ENCODE assay signal across 26 mouse cellular contexts in the genomic region with DNA sequence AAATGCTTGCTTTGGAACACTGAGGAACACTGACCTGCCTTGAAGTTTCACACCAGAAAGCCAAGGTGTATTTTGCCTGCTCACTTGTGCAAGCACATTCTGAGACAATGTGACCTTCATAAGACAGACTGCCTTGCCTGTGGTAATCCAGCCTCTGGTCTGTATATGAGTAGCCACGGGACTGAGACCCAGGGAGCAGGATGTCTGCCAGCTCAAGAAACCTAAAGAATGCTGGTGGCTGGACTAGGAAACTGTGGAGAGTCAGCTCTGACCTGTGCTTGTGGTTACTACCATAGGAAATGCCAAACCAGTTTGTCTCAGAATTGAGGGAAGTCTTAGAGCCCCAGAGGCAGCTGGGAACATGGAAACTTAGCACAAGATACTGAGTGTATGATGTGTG. TPM values are rescaled to one million over a fixed set of nuclear protein-coding genes. Genes with fewer than 3 reads are reported as not detected.
DNase-seq lines count a peak whose midpoint lies in the region; ATAC-seq and TF ChIP-seq lines count a peak whose summit lies in the region.
"Had no signal": no experiment of that assay in that cellular context is flagged by ENCODE, and none has a peak within 500 bp of the region (broad histone marks: within the 10 kb centered on the region; RNA-seq: fewer than 3 reads in every experiment).

No protein-coding gene starts in this region.

- H3K36me3 ChIP-seq in heart, embryonic 15.5 days, result peaks cover 35% of the 10 kb centered on the region
- peaks cover 43% of the 10 kb centered on the region for H3K36me3 ChIP-seq in kidney, postnatal 0 days (ENCODE audit: insufficient read depth, low read length)
- H3K36me3 ChIP-seq in kidney, embryonic 15.5 days, result peaks cover 81% of the 10 kb centered on the region
- H3K36me3 ChIP-seq in hindbrain, postnatal 0 days (ENCODE audit: insufficient read depth, low read length), result peaks cover 22% of the 10 kb centered on the region

- 0 out of 2 replicates have a peak overlapping the region, but pooled peaks have one; percentile 26 for H3K27ac ChIP-seq in cerebellum, adult 2 months (ENCODE audit: insufficient read depth, low read length)
- peak overlapping the region; percentile 78 for H3K27ac ChIP-seq in heart, embryonic 15.5 days
- H3K27ac ChIP-seq in kidney, postnatal 0 days, result 0 out of 2 replicates have a peak overlapping the region, but pooled peaks have one; percentile 8
- no peak overlapping the region for H3K27ac ChIP-seq in kidney, embryonic 15.5 days
- H3K27ac ChIP-seq in hindbrain, postnatal 0 days, result no peak overlapping the region
- H3K27ac ChIP-seq: embryonic facial prominence, embryonic 13.5 days; forebrain, embryonic 10.5 days; hindbrain, embryonic 12.5 days had no signal

- H3K9ac ChIP-seq in heart, embryonic 15.5 days, result no peak overlapping the region
- no peak overlapping the region for H3K9ac ChIP-seq in kidney, postnatal 0 days (ENCODE audit: low read depth, low read length)
- no peak overlapping the region for H3K9ac ChIP-seq in kidney, embryonic 15.5 days
- no peak overlapping the region for H3K9ac ChIP-seq in hindbrain, postnatal 0 days (replicated peaks; ENCODE audit: low read length)
- H3K9ac ChIP-seq: embryonic facial prominence, embryonic 13.5 days; hindbrain, embryonic 12.5 days had no signal

- no peaks in the 10 kb centered on the region for H3K9me3 ChIP-seq in heart, embryonic 15.5 days (replicated peaks)
- H3K9me3 ChIP-seq in kidney, postnatal 0 days (replicated peaks; ENCODE audit: low read length), result no peaks in the 10 kb centered on the region
- H3K9me3 ChIP-seq in kidney, embryonic 15.5 days (replicated peaks), result no peaks in the 10 kb centered on the region
- H3K9me3 ChIP-seq in hindbrain, postnatal 0 days (ENCODE audit: low read length), result no peaks in the 10 kb centered on the region
- H3K9me3 ChIP-seq: G1E; hindbrain, embryonic 12.5 days had no signal

- no peaks in the 10 kb centered on the region for H3K27me3 ChIP-seq in cerebellum, adult 2 months (ENCODE audit: control insufficient read depth, insufficient read depth, low read length)
- H3K27me3 ChIP-seq in heart, embryonic 15.5 days, result peaks cover 4% of the 10 kb centered on the region; the same call in 1 of the 2 replicates
- H3K27me3 ChIP-seq in kidney, postnatal 0 days (ENCODE audit: insufficient read depth, low read length), result no peaks in the 10 kb centered on the region
- H3K27me3 ChIP-seq in kidney, embryonic 15.5 days, result no peaks in the 10 kb centered on the region
- H3K27me3 ChIP-seq in hindbrain, postnatal 0 days (ENCODE audit: insufficient read depth, low read length), result no peaks in the 10 kb centered on the region
- H3K27me3 ChIP-seq: embryonic facial prominence, embryonic 13.5 days had no signal

- no peak for DNase-seq in cerebellum, adult 2 months
- DNase-seq in cerebellum, postnatal 25 days, result no peak
- DNase-seq in heart, adult 8-10 months (ENCODE audit: low spot score), result no peak
- no peak for DNase-seq in kidney, postnatal 0 days (ENCODE audit: low spot score)
- DNase-seq in fibroblast of lung, adult 2 months (ENCODE audit: low read depth), result peak; percentile 90
- no peak for DNase-seq in hindbrain, postnatal 0 days (ENCODE audit: low spot score)
- DNase-seq: adrenal gland, postnatal 14 days; cerebellum, postnatal 10 days; gastrocnemius, adult 2 months; gastrocnemius, postnatal 25 days; heart, postnatal 4 days; kidney, adult 18-20 months; kidney, postnatal 10 days had no signal

- no peak for TF ChIP-seq CTCF in cerebellum, adult 2 months (IDR thresholded peaks at IDR 0.05; ENCODE audit: borderline replicate concordance, insufficient read depth, low read depth, low read length)
- TF ChIP-seq CTCF in kidney, postnatal 0 days (IDR thresholded peaks at IDR 0.05; ENCODE audit: low read depth), result no peak
- TF ChIP-seq CTCF in hindbrain, postnatal 0 days (IDR thresholded peaks at IDR 0.05; ENCODE audit: low read depth), result no peak

- H3K4me3 ChIP-seq in cerebellum, adult 2 months (replicated peaks; ENCODE audit: insufficient read depth, low read depth, low read length), result no peak overlapping the region
- H3K4me3 ChIP-seq in heart, embryonic 15.5 days, result no peak overlapping the region
- H3K4me3 ChIP-seq in kidney, postnatal 0 days (replicated peaks; ENCODE audit: low read depth, low read length), result no peak overlapping the region
- no peak overlapping the region for H3K4me3 ChIP-seq in kidney, embryonic 15.5 days (replicated peaks)
- no peak overlapping the region for H3K4me3 ChIP-seq in hindbrain, postnatal 0 days (ENCODE audit: low read length)
- H3K4me3 ChIP-seq: embryonic facial prominence, embryonic 13.5 days; forebrain, embryonic 10.5 days; gastrocnemius, adult 2 months; hindbrain, embryonic 12.5 days had no signal

- ATAC-seq in heart, embryonic 15.5 days (replicated peaks; ENCODE audit: insufficient number of reproducible peaks, insufficient read depth, low FRiP score, low read depth), result no peak
- no peak for ATAC-seq in kidney, postnatal 0 days (replicated peaks; ENCODE audit: low FRiP score, low read depth)
- no peak for ATAC-seq in kidney, embryonic 15.5 days (replicated peaks; ENCODE audit: low FRiP score)
- ATAC-seq in hindbrain, postnatal 0 days, result no peak
- ATAC-seq: activated CD4-positive, CD25-positive, alpha-beta regulatory T cell, adult 4 months; forebrain, embryonic 14.5 days; hindbrain, embryonic 16.5 days had no signal

- H3K4me2 ChIP-seq in heart, embryonic 15.5 days, result no peak overlapping the region
- no peak overlapping the region for H3K4me2 ChIP-seq in kidney, postnatal 0 days (ENCODE audit: low read length)
- no peak overlapping the region for H3K4me2 ChIP-seq in kidney, embryonic 15.5 days
- no peak overlapping the region for H3K4me2 ChIP-seq in hindbrain, postnatal 0 days (ENCODE audit: low read depth, low read length)
- H3K4me2 ChIP-seq: embryonic facial prominence, embryonic 13.5 days; hindbrain, embryonic 12.5 days had no signal

- peaks cover 22% of the 10 kb centered on the region for H3K4me1 ChIP-seq in cerebellum, adult 2 months (ENCODE audit: control insufficient read depth, insufficient read depth, low read length)
- peaks cover 18% of the 10 kb centered on the region for H3K4me1 ChIP-seq in heart, embryonic 15.5 days (replicated peaks)
- no peaks in the 10 kb centered on the region for H3K4me1 ChIP-seq in kidney, postnatal 0 days (replicated peaks; ENCODE audit: insufficient read depth, low read length)
- H3K4me1 ChIP-seq in kidney, embryonic 15.5 days, result peaks cover 3% of the 10 kb centered on the region; the same call in 1 of the 2 replicates
- H3K4me1 ChIP-seq in hindbrain, postnatal 0 days (ENCODE audit: insufficient read depth, low read length), result no peaks in the 10 kb centered on the region
- H3K4me1 ChIP-seq: embryonic facial prominence, embryonic 13.5 days; hindbrain, embryonic 12.5 days had no signal

- TF ChIP-seq POLR2A in cerebellum, adult 2 months (IDR thresholded peaks at IDR 0.05; ENCODE audit: borderline replicate concordance, insufficient read depth, low read length), result no peak

- 68% methylated on average over 1 of the region's 1 CpGs for WGBS in cerebellum, adult 2 months
- WGBS in heart, embryonic 15.5 days, result 55% methylated on average over 1 of the region's 1 CpGs
- WGBS in kidney, postnatal 0 days, result 93% methylated on average over 1 of the region's 1 CpGs
- WGBS in kidney, embryonic 15.5 days, result 93% methylated on average over 1 of the region's 1 CpGs
- WGBS in hindbrain, postnatal 0 days, result 91% methylated on average over 1 of the region's 1 CpGs

RNA-seq across cellular contexts. Expression of gene Galp, which starts 11.5 kb away (rescaled TPM):
- polyA plus RNA-seq in cerebellum, adult 2 months (2012; rRNA removed), result not detected in 2 replicates
- polyA plus RNA-seq in heart, embryonic 15.5 days (2015; fragmentation: Nextera tagmentation; extraction: Ambion mirVana), result not detected in 2 replicates
- not detected for total RNA-seq in heart, adult 8-10 months (2022)
- not detected in 2 replicates for polyA plus RNA-seq in kidney, postnatal 0 days (2015; fragmentation: Nextera tagmentation; extraction: Ambion mirVana)
- polyA plus RNA-seq in kidney, embryonic 15.5 days (2015; fragmentation: Nextera tagmentation; extraction: Ambion mirVana), result not detected in 2 replicates
- not detected in 2 replicates for total RNA-seq in hindbrain, postnatal 0 days (2014; rRNA removed)
- polyA plus RNA-seq in hindbrain, postnatal 0 days (2015; fragmentation: Nextera tagmentation; extraction: Ambion mirVana), result not detected in 2 replicates
- total RNA-seq: adrenal gland, adult 18-20 months; adrenal gland, postnatal 14 days; G1E; gastrocnemius, adult 2 months; gastrocnemius, postnatal 25 days; granulocyte monocyte progenitor cell, adult 5-6 weeks; heart, postnatal 4 days had no signal
- polyA plus RNA-seq: activated CD4-positive, CD25-positive, alpha-beta regulatory T cell, adult 4 months; embryonic facial prominence, embryonic 13.5 days; forebrain, embryonic 10.5 days; forebrain, embryonic 14.5 days; G1E; heart, embryonic 14.5 days; hindbrain, embryonic 12.5 days; hindbrain, embryonic 16.5 days; intestine, embryonic 14.5 days had no signal

RNA-seq across cellular contexts. Expression of gene Zfp444, which starts 13.4 kb away (rescaled TPM):
- polyA plus RNA-seq in cerebellum, adult 2 months (2012; rRNA removed), result 52.0 and 52.2 TPM in 2 replicates
- polyA plus RNA-seq in heart, embryonic 15.5 days (2015; fragmentation: Nextera tagmentation; extraction: Ambion mirVana), result 29.9 and 38.5 TPM in 2 replicates
- total RNA-seq in heart, adult 8-10 months (2022), result 10 to 100 TPM in 2 of 4 experiments, 1 to 10 TPM in 2; 7.0 to 10.3 (median 9.9) TPM
- 66.2 and 66.3 TPM in 2 replicates for polyA plus RNA-seq in kidney, postnatal 0 days (2015; fragmentation: Nextera tagmentation; extraction: Ambion mirVana)
- 65.5 and 71.4 TPM in 2 replicates for polyA plus RNA-seq in kidney, embryonic 15.5 days (2015; fragmentation: Nextera tagmentation; extraction: Ambion mirVana)
- total RNA-seq in hindbrain, postnatal 0 days (2014; rRNA removed), result 84.3 and 105 TPM in 2 replicates
- 69.2 and 70.5 TPM in 2 replicates for polyA plus RNA-seq in hindbrain, postnatal 0 days (2015; fragmentation: Nextera tagmentation; extraction: Ambion mirVana)

RNA-seq across cellular contexts. Expression of gene Zfp787, which starts 29.6 kb away (rescaled TPM):
- polyA plus RNA-seq in cerebellum, adult 2 months (2012; rRNA removed), result 45.2 and 45.9 TPM in 2 replicates
- polyA plus RNA-seq in heart, embryonic 15.5 days (2015; fragmentation: Nextera tagmentation; extraction: Ambion mirVana), result 19.8 and 25.2 TPM in 2 replicates
- 10 to 100 TPM; 24.7 to 29.4 (median 28.0) TPM for total RNA-seq in heart, adult 8-10 months (2022)
- polyA plus RNA-seq in kidney, postnatal 0 days (2015; fragmentation: Nextera tagmentation; extraction: Ambion mirVana), result 60.1 and 72.0 TPM in 2 replicates
- 30.7 and 31.9 TPM in 2 replicates for polyA plus RNA-seq in kidney, embryonic 15.5 days (2015; fragmentation: Nextera tagmentation; extraction: Ambion mirVana)
- total RNA-seq in hindbrain, postnatal 0 days (2014; rRNA removed), result 71.0 and 85.9 TPM in 2 replicates
- polyA plus RNA-seq in hindbrain, postnatal 0 days (2015; fragmentation: Nextera tagmentation; extraction: Ambion mirVana), result 53.9 and 61.4 TPM in 2 replicates

RNA-seq across cellular contexts. Expression of gene Zscan5b, which starts 36.7 kb away (rescaled TPM):
- polyA plus RNA-seq in cerebellum, adult 2 months (2012; rRNA removed), result not detected in 2 replicates
- not detected in 2 replicates for polyA plus RNA-seq in heart, embryonic 15.5 days (2015; fragmentation: Nextera tagmentation; extraction: Ambion mirVana)
- total RNA-seq in heart, adult 8-10 months (2022), result not detected
- not detected in 2 replicates for polyA plus RNA-seq in kidney, postnatal 0 days (2015; fragmentation: Nextera tagmentation; extraction: Ambion mirVana)
- polyA plus RNA-seq in kidney, embryonic 15.5 days (2015; fragmentation: Nextera tagmentation; extraction: Ambion mirVana), result not detected in 2 replicates
- not detected in 2 replicates for total RNA-seq in hindbrain, postnatal 0 days (2014; rRNA removed)
- not detected in 2 replicates for polyA plus RNA-seq in hindbrain, postnatal 0 days (2015; fragmentation: Nextera tagmentation; extraction: Ambion mirVana)
- total RNA-seq: adrenal gland, adult 18-20 months; adrenal gland, postnatal 14 days; G1E; gastrocnemius, adult 2 months; gastrocnemius, postnatal 25 days; granulocyte monocyte progenitor cell, adult 5-6 weeks; heart, postnatal 4 days had no signal
- polyA plus RNA-seq: activated CD4-positive, CD25-positive, alpha-beta regulatory T cell, adult 4 months; embryonic facial prominence, embryonic 13.5 days; forebrain, embryonic 10.5 days; forebrain, embryonic 14.5 days; G1E; heart, embryonic 14.5 days; hindbrain, embryonic 12.5 days; hindbrain, embryonic 16.5 days; intestine, embryonic 14.5 days had no signal

Comparison
In these comparisons a context has a peak if more than half of its experiments do, and no peak if none do; other contexts are left out.
1. H3K27ac ChIP-seq: peak in cerebellum, adult 2 months (single experiment), heart, embryonic 15.5 days (single experiment) and kidney, postnatal 0 days (single experiment); none in kidney, embryonic 15.5 days (single experiment) and hindbrain, postnatal 0 days (single experiment).